Mouse (Mus musculus) brain, embryonic 14.5 days (tissue): ENCODE measurements around the gene Gm11060.

Experiments used
- CTCF ChIP-seq: fragments of 200-500 bp; IDR thresholded peaks from 2 replicates; pipeline ENCODE4 v1.5.1; 2012; ENCODE audit warnings: inconsistent platforms, mild to moderate bottlenecking, moderate library complexity, borderline replicate concordance; ENCODE audit not compliant: insufficient read depth, insufficient read length; ENCODE audit errors: extremely low read depth
- POLR2A ChIP-seq: fragments of 200-500 bp; IDR thresholded peaks from 2 replicates; pipeline ENCODE4 v1.6.1; 2012; ENCODE audit warnings: mild to moderate bottlenecking, inconsistent platforms, borderline replicate concordance; ENCODE audit not compliant: poor library complexity, insufficient read depth, insufficient read length, severe bottlenecking; ENCODE audit errors: extremely low read depth

DNA sequence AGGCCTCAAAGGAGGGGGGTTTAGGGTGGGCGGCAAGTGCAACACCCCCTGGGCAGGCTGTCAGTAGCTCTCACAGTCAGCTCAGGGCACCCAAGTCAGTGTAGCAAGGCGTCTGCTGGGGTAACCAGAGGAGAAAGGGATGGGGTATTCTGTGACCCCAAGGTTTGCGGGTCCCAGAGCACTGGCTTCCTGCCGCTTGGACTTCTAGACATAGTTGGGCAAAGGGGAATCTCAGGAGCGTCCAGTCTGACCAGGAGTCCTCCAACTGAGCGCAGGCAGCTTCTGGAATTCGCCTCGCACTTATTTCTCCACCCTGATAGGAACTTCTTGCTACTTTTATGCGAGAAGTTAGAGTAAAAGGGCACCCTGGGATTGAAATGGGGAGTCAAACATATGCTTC is 32.1 kb downstream of the Gm11060 start:
- no peak for TF ChIP-seq POLR2A
- TF ChIP-seq CTCF: no peak
